Mouse (Mus musculus): ENCODE results near the gene Aldh1b1.

- TF ChIP-seq CTCF (IDR thresholded peaks at IDR 0.05; ENCODE audit: low read depth, low read length) (no peak), POLR2A (IDR thresholded peaks at IDR 0.05; ENCODE audit: extremely low read depth, insufficient read depth, low read length) (no peak)
Observed at GRCm38 (mm10) chr4:45851640-45852051, 52.8 kb downstream of the Aldh1b1 start.

Measured in liver, adult 2 months (tissue).